Mouse (Mus musculus) inflammation-experienced regulatory T-cells (primary cell): ENCODE results near the gene Gm13539. TPM values are rescaled to one million over a fixed set of nuclear protein-coding genes. Genes with fewer than 3 reads are reported as not detected.

ENCODE experiments used
- polyA plus RNA-seq, 2 experiments: library from polyadenylated mRNA; unstranded; fragments of 100-300 nt; shearing (Covaris generic); gene quantifications; one replicate each; pipeline ENCODE4 v1.2.1; 2017

Gm13539 gene
- not detected for polyA plus RNA-seq

DNA sequence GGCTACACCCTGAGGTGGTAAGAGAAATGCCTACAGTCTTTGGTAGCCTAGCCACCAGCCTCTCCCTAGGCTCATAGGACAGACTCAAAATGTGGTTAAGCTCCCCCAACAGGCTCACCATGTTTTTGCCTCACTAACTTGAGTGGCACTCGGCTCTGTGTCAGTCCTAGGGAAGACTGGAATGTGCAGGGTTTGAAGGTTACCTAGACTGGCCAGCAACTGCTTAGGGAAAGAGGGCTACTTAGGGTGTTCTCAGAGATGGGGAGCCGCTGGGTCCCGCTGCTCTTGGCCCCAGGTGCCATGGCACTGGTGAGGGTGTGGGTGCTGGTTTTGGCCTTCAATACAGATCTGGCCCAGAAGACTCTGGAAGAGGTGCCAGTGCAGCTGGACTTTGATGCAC, at the start of gene Gm13539:
Gm13539 (plus strand) TSS at position 301 of the 400 bp plus-strand sequence.

DNA sequence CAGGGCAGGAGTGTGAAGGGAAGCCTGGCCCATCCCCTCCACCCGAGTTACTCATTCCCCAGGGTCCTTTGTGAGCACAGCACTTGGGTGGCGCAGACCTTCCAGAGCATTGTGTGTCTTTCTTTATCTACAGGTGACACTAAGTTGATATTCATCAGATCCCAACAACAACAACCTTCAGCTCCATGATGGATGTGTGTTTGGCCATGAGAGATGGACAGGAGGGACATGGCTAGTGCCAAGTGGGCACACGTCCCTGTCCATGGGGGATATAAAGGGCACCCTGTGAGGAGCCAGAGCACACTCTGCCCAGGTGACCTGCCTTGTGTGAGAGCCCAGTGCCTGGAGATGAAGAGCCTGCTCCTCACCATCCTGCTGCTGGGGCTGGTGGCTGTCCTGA, 45.3 kb upstream of the Gm13539 start, which contains the start of gene Obp2b:
Obp2b (plus strand) TSS at position 301 of the 400 bp plus-strand sequence.

DNA sequence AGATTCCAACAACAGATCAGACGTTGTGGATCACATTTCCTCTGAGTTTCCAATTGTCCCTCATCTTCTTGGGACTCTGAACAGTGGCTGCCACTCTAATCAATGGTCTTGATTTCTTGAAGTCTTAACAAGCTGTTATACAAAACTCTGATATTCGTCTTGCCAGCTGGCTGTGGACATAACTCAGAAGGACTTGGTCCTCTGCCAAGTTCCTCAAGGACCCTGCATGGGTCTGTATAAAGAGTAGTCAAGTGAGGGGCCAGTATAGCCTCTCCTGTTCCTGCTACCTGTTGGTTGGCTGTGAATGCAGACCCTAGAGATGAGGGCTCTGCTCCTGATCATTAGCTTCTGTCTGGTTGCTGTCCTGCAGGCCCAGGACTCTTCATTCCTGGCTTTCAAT, 16.8 kb upstream of the Gm13539 start, which contains the start of gene Lcn3:
Lcn3 (plus strand) TSS at position 301 of the 400 bp plus-strand sequence.

DNA sequence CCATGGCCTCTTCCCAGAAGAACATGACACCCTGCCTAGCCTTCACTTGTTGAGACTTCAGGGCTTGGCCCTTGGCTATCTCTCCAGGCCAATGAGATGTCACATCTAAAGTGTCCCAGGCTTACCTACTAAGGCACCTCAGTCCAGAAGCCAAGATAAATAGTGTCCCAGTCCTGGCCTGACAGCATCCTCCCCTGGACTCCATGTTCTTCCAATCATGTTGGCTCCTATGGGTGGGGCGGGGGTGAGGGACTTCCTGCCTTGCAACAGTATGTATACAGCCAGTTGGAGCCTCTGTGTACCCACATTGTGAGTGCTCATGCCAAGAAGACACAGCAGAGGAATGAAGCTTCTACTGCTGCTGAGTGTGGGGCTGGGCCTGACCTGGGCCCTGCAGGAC, 5.3 kb upstream of the Gm13539 start, which contains the start of gene Lcn11:
Lcn11 (plus strand) TSS at position 301 of the 400 bp plus-strand sequence.

DNA sequence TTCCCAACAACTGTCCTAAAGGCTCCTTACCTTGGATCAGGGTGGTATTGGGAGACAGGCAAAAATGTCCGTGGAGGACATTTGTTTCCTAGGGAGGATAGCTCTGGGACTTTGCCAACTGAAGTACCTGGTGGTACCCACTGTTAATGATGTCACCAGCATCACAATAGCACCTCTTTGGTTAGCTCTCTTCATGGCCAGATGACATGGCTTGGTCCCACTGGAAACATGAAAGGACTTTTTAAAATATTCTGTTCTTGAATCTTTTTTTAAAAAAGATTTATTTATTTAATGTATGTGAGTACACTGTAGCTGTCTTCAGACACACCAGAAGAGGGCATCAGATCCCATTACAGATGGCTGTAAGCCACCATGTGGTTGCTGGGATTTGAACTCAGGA, 33.7 kb downstream of the Gm13539 start, which contains the start of gene Glt6d1:
Glt6d1 (minus strand) TSS at position 101 of the 400 bp plus-strand sequence.

DNA sequence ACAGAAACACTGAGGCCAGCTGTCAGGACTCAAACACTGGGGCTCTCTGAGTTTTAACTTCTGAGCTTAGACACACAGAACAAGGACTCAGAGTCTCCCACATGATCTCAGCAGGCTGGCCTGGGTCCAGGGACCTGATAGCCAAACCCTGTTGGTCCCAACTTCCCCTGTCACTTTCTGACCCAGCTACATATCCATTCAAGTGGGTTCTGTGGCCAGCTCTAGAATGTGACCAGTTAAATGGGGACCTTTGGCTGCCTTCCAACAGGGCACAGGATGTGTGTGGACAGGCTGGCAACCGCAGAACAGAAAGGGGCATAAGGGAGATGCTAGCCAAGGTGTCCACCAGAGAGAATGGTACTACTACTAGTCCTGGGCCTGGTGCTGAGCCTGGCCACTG, 40.7 kb downstream of the Gm13539 start, which contains the start of gene Lcn9:
Lcn9 (plus strand) TSS at position 348 of the 400 bp plus-strand sequence.

Other genes with a start within 250 kb of the Gm13539 start
- gene Traf2, start 235.3 kb upstream of the Gm13539 start, polyA plus RNA-seq: 10 to 100 TPM; 82.2 to 87.8 TPM
- gene Edf1, start 224.4 kb upstream of the Gm13539 start, polyA plus RNA-seq: 100 to 1,000 TPM; 335 to 382 TPM
- gene Mamdc4, start 207.4 kb upstream of the Gm13539 start, polyA plus RNA-seq: 1 to 10 TPM in 1 of 2 experiments, under 1 TPM in 1; 0.58 to 1.6 TPM
- 10 to 100 TPM; 53.8 to 59.8 TPM for gene Phpt1, start 207.0 kb upstream of the Gm13539 start, polyA plus RNA-seq
- gene Ajm1, start 200.5 kb upstream of the Gm13539 start, polyA plus RNA-seq: 1 to 10 TPM in 1 of 2 experiments, under 1 TPM in 1; 0.93 to 1.2 TPM
- gene Rabl6, start 173.7 kb upstream of the Gm13539 start, polyA plus RNA-seq: 10 to 100 TPM; 41.1 to 47.1 TPM
- gene Ccdc183, start 164.6 kb upstream of the Gm13539 start, polyA plus RNA-seq: not detected
- gene Tmem141, start 160.3 kb upstream of the Gm13539 start, polyA plus RNA-seq: 1 to 10 TPM; 4.1 TPM
- gene Fcna, start 154.2 kb upstream of the Gm13539 start, polyA plus RNA-seq: 10 to 100 TPM in 1 of 2 experiments, not detected in 1; 18.1 TPM
- not detected for gene Lcn8, start 129.1 kb upstream of the Gm13539 start, polyA plus RNA-seq
- not detected for gene Lcn5, start 124.3 kb upstream of the Gm13539 start, polyA plus RNA-seq
- gene Lcn6, start 105.5 kb upstream of the Gm13539 start, polyA plus RNA-seq: under 1 TPM in 1 of 2 experiments, not detected in 1; 0.33 TPM
- 1 to 10 TPM in 1 of 2 experiments, not detected in 1; 1.0 TPM for gene Lcn10, start 99.5 kb upstream of the Gm13539 start, polyA plus RNA-seq
- 1 to 10 TPM in 1 of 2 experiments, not detected in 1; 1.3 TPM for gene Obp2a, start 82.2 kb upstream of the Gm13539 start, polyA plus RNA-seq
- gene Bmyc, start 75.5 kb upstream of the Gm13539 start, polyA plus RNA-seq: 100 to 1,000 TPM in 1 of 2 experiments, 10 to 100 TPM in 1; 88.1 to 160 TPM
- not detected for gene Obp2b, start 45.2 kb upstream of the Gm13539 start, polyA plus RNA-seq
- gene Lcn3, start 16.7 kb upstream of the Gm13539 start, polyA plus RNA-seq: not detected
- gene Lcn11, start 5.2 kb upstream of the Gm13539 start, polyA plus RNA-seq: under 1 TPM in 1 of 2 experiments, not detected in 1; 0.45 TPM
- gene Glt6d1, start 33.6 kb downstream of the Gm13539 start, polyA plus RNA-seq: under 1 TPM in 1 of 2 experiments, not detected in 1; 0.53 TPM
- gene Lcn9, start 40.9 kb downstream of the Gm13539 start, polyA plus RNA-seq: not detected
- 1 to 10 TPM in 1 of 2 experiments, under 1 TPM in 1; 0.51 to 1.3 TPM for gene Sohlh1, start 65.0 kb downstream of the Gm13539 start, polyA plus RNA-seq
- gene Kcnt1, start 81.5 kb downstream of the Gm13539 start, polyA plus RNA-seq: 1 to 10 TPM in 1 of 2 experiments, under 1 TPM in 1; 0.45 to 1.6 TPM
- 10 to 100 TPM; 19.8 to 28.8 TPM for gene Camsap1, start 201.0 kb downstream of the Gm13539 start, polyA plus RNA-seq
- gene Ubac1, start 239.5 kb downstream of the Gm13539 start, polyA plus RNA-seq: 10 to 100 TPM; 61.7 to 90.7 TPM